Mouse (Mus musculus) adrenal gland, postnatal 14 days (tissue): ENCODE data around the gene Gin1. TPM values are rescaled to one million over a fixed set of nuclear protein-coding genes. Genes with fewer than 3 reads are reported as not detected.

Experiments used
- DNase-seq: peaks from one replicate; pipeline ENCODE4 v3.0.0; 2021; ENCODE audit warnings: mixed read lengths
- total RNA-seq: library from RNA; stranded (reverse); gene quantifications from 2 replicates; pipeline ENCODE4 v1.2.3, GENCODE M21; 2021

The Gin1 gene
- total RNA-seq, 1 experiment from 2014 or later = 8.2 TPM

- DNase-seq = no peak
Measured at GRCm38 (mm10) chr1:97787674-97788073, 17.7 kb downstream of the Gin1 start.

DNA sequence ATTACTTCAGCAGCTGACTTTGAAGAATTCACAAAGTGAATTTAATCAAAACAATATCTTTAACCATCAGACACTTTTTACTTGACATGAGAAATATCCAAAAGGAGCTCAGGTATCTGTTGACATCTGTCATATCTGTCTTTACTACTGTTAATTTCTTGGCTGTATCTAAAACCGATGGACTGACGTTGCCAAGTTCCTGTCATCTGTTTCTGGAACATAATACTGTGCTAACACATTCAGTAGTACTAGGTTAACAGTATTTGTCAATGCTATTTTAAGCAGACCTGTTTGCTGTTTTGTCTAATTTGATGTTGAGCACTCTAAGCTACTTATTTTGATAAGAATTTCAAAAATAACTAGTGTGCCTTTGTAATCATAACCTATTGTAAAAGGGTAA lies 18.5 kb downstream of the Gin1 start:
- DNase-seq = no peak

GRCm38 (mm10) chr1:97794110-97794509 lies 24.1 kb downstream of the Gin1 start:
- DNase-seq = no peak

GRCm38 (mm10) chr1:97795936-97796335 lies 26.0 kb downstream of the Gin1 start:
- DNase-seq = no peak

- DNase-seq = no peak
Measured at GRCm38 (mm10) chr1:97802207-97802902, 32.4 kb downstream of the Gin1 start.

DNA sequence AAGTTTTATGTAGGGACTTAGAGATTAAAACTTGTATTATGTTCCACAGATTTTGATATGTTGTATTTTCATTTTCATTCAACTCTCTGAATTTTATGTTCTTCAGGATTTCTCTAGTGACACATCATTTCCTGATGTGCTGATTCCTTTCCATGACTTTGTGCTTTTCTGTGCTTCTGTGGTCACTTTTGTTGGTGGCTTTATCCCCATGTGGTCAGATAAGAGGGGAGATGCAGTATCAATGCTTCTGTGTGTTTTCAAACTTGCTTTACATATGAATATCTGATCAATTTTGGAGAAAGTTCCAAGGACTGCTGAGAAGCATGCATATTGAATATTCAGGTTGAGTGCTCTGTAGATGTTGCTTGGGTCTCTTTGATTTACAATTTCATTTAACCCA lies 34.5 kb downstream of the Gin1 start:
- no peak for DNase-seq

- DNase-seq = no peak
Measured at GRCm38 (mm10) chr1:97809255-97809912, 39.4 kb downstream of the Gin1 start.

- no peak for DNase-seq
Measured at GRCm38 (mm10) chr1:97821282-97821681, 51.3 kb downstream of the Gin1 start.

- no peak for DNase-seq
Measured at GRCm38 (mm10) chr1:97822203-97822602, 52.2 kb downstream of the Gin1 start.

GRCm38 (mm10) chr1:97822904-97823303 lies 52.9 kb downstream of the Gin1 start:
- no peak for DNase-seq

GRCm38 (mm10) chr1:97827566-97827965 lies 57.6 kb downstream of the Gin1 start:
- DNase-seq = no peak

GRCm38 (mm10) chr1:97828087-97828486 lies 58.1 kb downstream of the Gin1 start:
- no peak for DNase-seq

DNA sequence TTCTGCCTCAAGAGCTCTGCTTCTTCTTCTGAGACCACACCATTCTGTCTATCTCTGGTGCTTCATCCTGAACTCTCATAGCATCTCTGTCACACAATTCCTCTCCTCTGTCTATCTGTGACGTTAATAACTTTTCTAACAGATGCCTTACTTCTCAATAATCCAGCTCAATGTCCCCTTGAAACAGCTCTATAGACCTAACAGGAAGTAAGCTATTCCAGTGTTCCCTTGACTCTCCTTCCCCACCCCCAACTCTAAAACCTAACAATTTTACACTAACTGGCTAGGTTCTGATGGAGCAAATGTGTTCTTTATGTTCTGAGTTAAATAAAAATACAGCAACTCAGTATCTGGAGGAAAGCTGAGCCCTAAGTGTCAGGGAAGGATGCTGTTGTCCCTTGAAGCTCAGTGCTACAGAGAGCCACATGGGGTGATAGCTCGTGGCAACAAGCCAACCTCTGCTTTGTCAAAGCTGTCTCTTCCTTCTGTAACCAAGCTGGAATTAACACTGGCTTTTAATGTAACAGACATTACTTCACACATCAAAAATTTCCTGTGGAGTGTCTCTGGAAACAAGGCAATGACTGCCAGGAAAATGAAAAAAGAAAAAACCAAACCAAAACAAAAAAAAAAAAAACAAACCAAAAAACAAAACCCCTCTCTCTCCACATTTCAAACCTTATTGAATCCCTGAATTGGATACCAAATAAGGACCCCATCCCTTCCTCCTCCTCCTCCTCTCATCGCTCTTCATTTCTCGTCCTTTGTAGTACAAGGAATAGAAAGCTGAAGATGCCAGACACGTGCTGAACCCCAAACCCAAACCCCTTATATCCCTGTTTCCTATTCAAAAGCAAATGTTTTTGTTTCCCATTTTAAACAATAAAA lies 63.7 kb downstream of the Gin1 start:
- no peak for DNase-seq

DNA sequence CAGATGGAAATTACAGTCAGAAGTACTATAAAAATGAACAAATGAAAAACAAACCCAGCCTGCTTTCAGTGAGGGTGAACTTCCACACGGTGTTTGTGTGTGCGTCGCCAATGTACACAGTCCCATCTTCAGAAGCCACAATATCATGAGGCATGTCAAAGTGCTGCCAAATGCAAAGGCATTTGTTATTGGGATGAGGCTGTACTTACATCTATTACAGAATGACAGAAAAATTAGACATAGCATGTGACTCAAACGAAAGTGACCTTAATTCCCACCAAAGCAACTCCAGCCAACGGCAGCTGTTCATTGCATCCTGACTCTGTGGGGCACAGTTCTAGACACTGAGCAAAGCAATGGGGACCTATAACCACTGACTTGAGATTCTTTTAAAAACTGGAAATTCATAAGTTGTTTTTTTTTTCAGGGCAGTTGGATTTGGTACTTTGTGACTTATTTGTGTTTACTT lies 64.4 kb downstream of the Gin1 start:
- no peak for DNase-seq

Other genes starting within 250 kb of the Gin1 start
- 16.3 and 18.0 TPM in 2 replicates for gene D1Ertd622e, start 108.1 kb upstream of the Gin1 start, total RNA-seq
- 16.9 and 17.2 TPM in 2 replicates for gene Ppip5k2, start 239 bp downstream of the Gin1 start, total RNA-seq